Mouse (Mus musculus) neural tube, embryonic 14.5 days (tissue): ENCODE results near the gene Hes5. TPM values are rescaled to one million over a fixed set of nuclear protein-coding genes. Genes with fewer than 3 reads are reported as not detected.

Source experiments
- ATAC-seq: fragments of 200-750 bp; cut with Nextera tagmentation; 2 replicates; pipeline ENCODE4 v1.8.0; 2017; ENCODE audit warnings: low read depth, mild to moderate bottlenecking, moderate TSS enrichment, moderate library complexity
- H3K27ac ChIP-seq: fragments of 300-500 bp; sonication (generic); 2 replicates; pipeline ENCODE4 v1.5.1; 2014; ENCODE audit warnings: low read depth, mild to moderate bottlenecking, control low read depth, low read length, moderate library complexity, mixed read lengths
- H3K27me3 ChIP-seq: fragments of 300-500 bp; sonication (generic); 2 replicates; pipeline ENCODE4 v1.6.1; 2014; ENCODE audit warnings: low read length; ENCODE audit not compliant: control insufficient read depth, insufficient read depth
- H3K36me3 ChIP-seq: fragments of 300-500 bp; sonication (generic); 2 replicates; pipeline ENCODE4 v1.6.1; 2014; ENCODE audit warnings: low read length, mixed read lengths; ENCODE audit not compliant: control insufficient read depth, insufficient read depth
- H3K4me1 ChIP-seq: fragments of 300-500 bp; sonication (generic); 2 replicates; pipeline ENCODE4 v1.6.1; 2014; ENCODE audit warnings: low read length; ENCODE audit not compliant: control insufficient read depth, insufficient read depth
- H3K4me2 ChIP-seq: fragments of 300-500 bp; sonication (generic); 2 replicates; pipeline ENCODE4 v1.6.1; 2014; ENCODE audit warnings: mild to moderate bottlenecking, low read depth, low read length, control low read depth
- H3K4me3 ChIP-seq: fragments of 300-500 bp; sonication (generic); 2 replicates; pipeline ENCODE4 v1.5.1; 2014; ENCODE audit warnings: low read depth, low read length, control low read depth, mixed read lengths
- H3K9ac ChIP-seq: fragments of 300-500 bp; sonication (generic); replicated peaks from 2 replicates; pipeline ENCODE4 v1.6.1; 2014; ENCODE audit warnings: low read depth, mild to moderate bottlenecking, control low read depth, low read length, mixed read lengths
- H3K9me3 ChIP-seq: fragments of 300-500 bp; sonication (generic); 2 replicates; pipeline ENCODE4 v1.6.1; 2016; ENCODE audit warnings: low read length; ENCODE audit not compliant: control insufficient read depth
- WGBS: fragments of 180-500 bp; shearing (Covaris S2); extraction: QIAGEN DNeasy Blood & Tissue Kit; methylation state at CpG from one replicate; pipeline ENCODE4 v1.1.7; 2014; 5-methylcytosine and 5-hydroxymethylcytosine counted together
- polyA plus RNA-seq: library from polyadenylated mRNA; unstranded; fragments of >200 nt; fragmentation: Nextera tagmentation; extraction: Ambion mirVana; gene quantifications from 2 replicates; pipeline ENCODE4 v1.2.1, GENCODE M21; 2014

The Hes5 gene
- polyA plus RNA-seq, 1 experiment from 2014 or later = 40.9 TPM

- Histone ChIP-seq H3K27me3 (no peaks in the 10 kb centered on the region), H3K9ac (no peak overlapping the region), H3K36me3 (no peaks in the 10 kb centered on the region), H3K4me1 (peaks cover 6% of the 10 kb centered on the region; the same call in 1 of the 2 replicates), H3K4me2 (peak overlapping the region; percentile 19), H3K27ac (peak overlapping the region; percentile 8; the same call in 1 of the 2 replicates), H3K9me3 (no peaks in the 10 kb centered on the region), H3K4me3 (no peak overlapping the region)
- ATAC-seq = peak; percentile 70; the same call in 1 of the 2 replicates
- WGBS = 41% methylated on average over 14 of the region's 14 CpGs
Measured at GRCm38 (mm10) chr4:154948066-154948939, 12.4 kb upstream of the Hes5 start.

DNA sequence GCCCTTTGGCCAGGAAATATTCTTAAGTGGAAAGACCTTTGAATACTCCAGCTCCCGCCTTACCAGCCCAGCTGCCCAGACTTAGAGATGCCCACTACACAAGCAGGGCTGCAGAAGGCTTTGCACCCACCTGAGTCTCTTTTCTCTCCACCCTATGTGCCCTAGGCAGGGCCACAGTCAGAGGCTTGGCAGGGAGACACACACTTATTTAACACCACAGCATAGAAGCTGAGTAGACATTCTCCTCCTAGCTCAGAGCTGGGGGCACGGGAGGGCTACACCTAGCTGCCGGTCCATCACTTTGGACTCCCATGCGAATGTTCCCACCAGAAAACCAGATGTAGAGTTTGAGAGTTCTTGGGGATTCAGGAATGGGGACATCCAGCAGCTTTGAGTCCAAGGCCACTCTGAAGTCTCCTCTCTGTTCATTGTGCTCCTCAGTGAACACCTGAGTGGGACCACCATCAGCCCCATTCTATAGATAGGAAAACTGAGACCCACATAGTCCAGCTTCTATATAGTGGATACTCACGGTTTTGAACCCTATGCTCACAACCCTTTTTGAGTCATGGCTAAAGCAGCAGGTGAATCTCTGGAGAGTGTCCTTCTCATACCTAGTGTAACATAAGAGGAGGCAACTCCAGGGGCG is 11.7 kb upstream of the Hes5 start:
- WGBS = 45% methylated on average over 6 of the region's 6 CpGs
- H3K27me3 ChIP-seq = no peaks in the 10 kb centered on the region
- no peak for ATAC-seq
- no peaks in the 10 kb centered on the region for H3K36me3 ChIP-seq
- H3K4me1 ChIP-seq = peaks cover 6% of the 10 kb centered on the region; the same call in 1 of the 2 replicates
- H3K9me3 ChIP-seq = no peaks in the 10 kb centered on the region
- peak overlapping the region; percentile 8; the same call in 1 of the 2 replicates for H3K27ac ChIP-seq
- peak overlapping the region; percentile 19 for H3K4me2 ChIP-seq
- no peak overlapping the region for H3K4me3 ChIP-seq
- H3K9ac ChIP-seq = no peak overlapping the region

GRCm38 (mm10) chr4:154949589-154949982 is 11.1 kb upstream of the Hes5 start:
- WGBS = 2% methylated on average over 16 of the region's 16 CpGs
- H3K4me2 ChIP-seq = no peak overlapping the region
- H3K4me1 ChIP-seq = peaks cover 6% of the 10 kb centered on the region; the same call in 1 of the 2 replicates
- H3K36me3 ChIP-seq = no peaks in the 10 kb centered on the region
- H3K27me3 ChIP-seq = no peaks in the 10 kb centered on the region
- H3K4me3 ChIP-seq = no peak overlapping the region
- no peak for ATAC-seq
- no peak overlapping the region for H3K27ac ChIP-seq
- H3K9me3 ChIP-seq = no peaks in the 10 kb centered on the region
- H3K9ac ChIP-seq = no peak overlapping the region

GRCm38 (mm10) chr4:154952461-154953241 is 8.1 kb upstream of the Hes5 start:
- H3K9ac ChIP-seq = 0 out of 2 replicates have a peak overlapping the region, but pooled peaks have one; percentile 12
- peaks cover 9% of the 10 kb centered on the region for H3K4me1 ChIP-seq

GRCm38 (mm10) chr4:154956604-154957003 is 4.1 kb upstream of the Hes5 start:
- 18% methylated on average over 9 of the region's 9 CpGs for WGBS
- H3K27me3 ChIP-seq = peaks cover 8% of the 10 kb centered on the region; the same call in 1 of the 2 replicates
- no peaks in the 10 kb centered on the region for H3K9me3 ChIP-seq
- no peak overlapping the region for H3K9ac ChIP-seq
- H3K36me3 ChIP-seq = no peaks in the 10 kb centered on the region
- H3K27ac ChIP-seq = no peak overlapping the region
- no peak for ATAC-seq
- no peak overlapping the region for H3K4me2 ChIP-seq
- H3K4me1 ChIP-seq = peaks cover 34% of the 10 kb centered on the region
- no peak overlapping the region for H3K4me3 ChIP-seq

More at GRCm38 (mm10) chr4:154952461-154953241, 8.1 kb upstream of the Hes5 start:
- WGBS = 0% methylated on average over 26 of the region's 26 CpGs
- no peak overlapping the region for H3K4me3 ChIP-seq
- no peaks in the 10 kb centered on the region for H3K27me3 ChIP-seq
- H3K4me2 ChIP-seq = peak overlapping the region; percentile 21
- ATAC-seq = peak; percentile 36; the same call in 1 of the 2 replicates
- no peaks in the 10 kb centered on the region for H3K9me3 ChIP-seq
- H3K36me3 ChIP-seq = no peaks in the 10 kb centered on the region
- H3K27ac ChIP-seq = no peak overlapping the region

DNA sequence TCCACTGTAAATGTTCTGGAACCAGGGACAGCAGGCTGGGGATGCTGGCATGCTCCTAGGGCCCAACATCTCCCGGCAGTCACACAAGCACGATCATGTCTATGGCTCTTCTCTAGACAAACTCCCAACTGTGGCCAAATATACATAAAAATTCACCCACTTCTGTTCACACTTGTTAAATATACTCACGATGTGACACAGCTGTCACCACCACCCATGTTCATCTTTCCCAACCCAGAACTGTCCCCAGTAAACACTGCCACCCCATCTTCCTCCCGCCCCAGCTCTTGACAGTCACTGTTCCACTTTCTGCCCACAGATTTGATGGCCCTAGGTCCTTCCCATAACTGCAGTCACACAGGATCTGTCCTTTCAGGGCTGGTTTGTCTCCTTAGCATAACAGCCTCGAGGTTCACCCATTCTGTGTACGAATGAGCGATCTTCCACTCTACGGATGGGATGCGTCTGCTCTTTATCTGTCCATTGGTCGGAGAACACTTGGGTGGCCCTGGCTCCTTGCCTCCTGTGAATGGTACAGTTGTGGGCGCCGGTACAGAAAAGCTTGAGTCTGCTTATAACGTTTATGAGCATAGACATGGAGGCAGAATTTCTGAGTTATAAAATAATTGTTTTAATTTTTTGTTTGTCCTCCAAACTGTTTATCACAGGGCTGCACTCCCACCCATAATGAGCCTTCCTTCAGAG is 3.3 kb upstream of the Hes5 start:
- no peaks in the 10 kb centered on the region for H3K36me3 ChIP-seq
- H3K4me2 ChIP-seq = peak overlapping the region; percentile 33; the same call in 1 of the 2 replicates
- no peaks in the 10 kb centered on the region for H3K9me3 ChIP-seq
- no peak overlapping the region for H3K9ac ChIP-seq
- no peak overlapping the region for H3K4me3 ChIP-seq
- ATAC-seq = no peak
- H3K27me3 ChIP-seq = peaks cover 8% of the 10 kb centered on the region; the same call in 1 of the 2 replicates
- 27% methylated on average over 13 of the region's 13 CpGs for WGBS
- peaks cover 39% of the 10 kb centered on the region for H3K4me1 ChIP-seq
- no peak overlapping the region for H3K27ac ChIP-seq

DNA sequence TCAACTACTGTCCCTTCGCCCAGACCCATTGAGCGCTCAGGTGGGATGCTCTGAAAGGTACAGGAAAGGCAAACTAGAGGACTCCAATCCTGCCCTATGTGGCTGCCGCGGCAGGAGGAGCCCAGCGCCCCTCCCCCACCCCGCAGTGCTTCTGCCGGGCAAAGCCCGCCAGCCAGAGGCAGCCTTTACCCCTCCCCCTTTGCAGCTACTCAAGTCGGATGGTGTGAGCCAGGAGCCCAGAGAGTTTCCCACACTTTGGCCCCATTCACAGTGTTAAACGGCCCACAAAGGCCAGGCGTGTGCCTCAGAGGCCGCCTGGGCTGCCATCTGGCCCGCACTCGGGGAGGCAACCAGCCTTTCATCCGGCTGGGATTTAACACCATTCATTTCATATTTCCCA is 2.6 kb upstream of the Hes5 start:
- Histone ChIP-seq H3K4me3 (no peak overlapping the region), H3K27me3 (peaks cover 8% of the 10 kb centered on the region; the same call in 1 of the 2 replicates), H3K4me2 (peak overlapping the region; percentile 33; the same call in 1 of the 2 replicates), H3K36me3 (no peaks in the 10 kb centered on the region), H3K9ac (no peak overlapping the region), H3K9me3 (no peaks in the 10 kb centered on the region), H3K4me1 (peaks cover 46% of the 10 kb centered on the region), H3K27ac (no peak overlapping the region)
- under 1% methylated on average over 15 of the region's 15 CpGs for WGBS
- peak; percentile 52; the same call in 1 of the 2 replicates for ATAC-seq

GRCm38 (mm10) chr4:154958621-154959020 is 2.1 kb upstream of the Hes5 start:
- no peak for ATAC-seq
- Histone ChIP-seq H3K4me2 (peak overlapping the region; percentile 33; the same call in 1 of the 2 replicates), H3K4me3 (no peak overlapping the region), H3K9ac (no peak overlapping the region), H3K9me3 (no peaks in the 10 kb centered on the region), H3K27me3 (peaks cover 8% of the 10 kb centered on the region; the same call in 1 of the 2 replicates), H3K36me3 (no peaks in the 10 kb centered on the region), H3K27ac (no peak overlapping the region), H3K4me1 (peaks cover 50% of the 10 kb centered on the region)
- 6% methylated on average over 8 of the region's 8 CpGs for WGBS
